Mouse (Mus musculus) left cerebral cortex, postnatal 36 days (tissue): Measurements from ENCODE around the gene Zbtb48. TPM values are rescaled to one million over a fixed set of nuclear protein-coding genes. Genes with fewer than 3 reads are reported as not detected.

Source experiments
- DNase-seq, 2 experiments: peaks; one replicate each; pipeline ENCODE4 v3.0.0; 2021 to 2022; ENCODE audit warnings: low spot score in 2 of 2, mixed read lengths in 1 of 2
- intact Hi-C: fragments of 180-260 bp; cut with DNase I; formaldehyde crosslinking; loops from one replicate; pipeline ENCODE4 v1.15.1; 2025
- total RNA-seq, 2 experiments: library from RNA; stranded (reverse); gene quantifications; 2 replicates each; pipeline ENCODE4 v1.2.3; 2021

Zbtb48 gene
- 10 to 100 TPM; 10.3 to 13.3 TPM for total RNA-seq

- intact Hi-C loops = no loop called here
- peak; percentile 96 to 97 for DNase-seq
These were observed at the start of gene Zbtb48 for GRCm38 (mm10) chr4:152027524-152027923. Gene Zbtb48 (minus strand): TSS chr4:152027671.

GRCm38 (mm10) chr4:152077191-152077590 lies 49.7 kb upstream of the Zbtb48 start:
- intact Hi-C loops = no loop called here
- DNase-seq = no peak

GRCm38 (mm10) chr4:152074548-152074947 lies 47.1 kb upstream of the Zbtb48 start:
- no peak for DNase-seq
- intact Hi-C loops = no loop called here

- intact Hi-C loops = no loop called here
- no peak for DNase-seq
These were observed 46.2 kb upstream of the Zbtb48 start for GRCm38 (mm10) chr4:152073715-152074114.

- DNase-seq = no peak
- intact Hi-C loops = no loop called here
These were observed 45.2 kb upstream of the Zbtb48 start for GRCm38 (mm10) chr4:152072655-152073054.

- DNase-seq = no peak
- intact Hi-C loops = no loop called here
These were observed 44.7 kb upstream of the Zbtb48 start, which contains the start of gene Plekhg5 for GRCm38 (mm10) chr4:152072121-152072601. Gene Plekhg5 (plus strand): TSS chr4:152072498.

- intact Hi-C loops = no loop called here
- DNase-seq = no peak
These were observed 43.3 kb upstream of the Zbtb48 start for GRCm38 (mm10) chr4:152070494-152071396.

- intact Hi-C loops = no loop called here
- DNase-seq = no peak
These were observed 41.8 kb upstream of the Zbtb48 start for GRCm38 (mm10) chr4:152069245-152069644.

- no peak for DNase-seq
- intact Hi-C loops = no loop called here
These were observed 40.8 kb upstream of the Zbtb48 start for GRCm38 (mm10) chr4:152068166-152068724.

- intact Hi-C loops = no loop called here
- no peak for DNase-seq
These were observed 39.8 kb upstream of the Zbtb48 start for GRCm38 (mm10) chr4:152067280-152067679.

GRCm38 (mm10) chr4:152062390-152063110 lies 35.1 kb upstream of the Zbtb48 start:
- intact Hi-C loops = no loop called here
- DNase-seq = peak in 1 of 2 experiments; percentile 31

- intact Hi-C loops = no loop called here
- no peak for DNase-seq
These were observed 17.1 kb upstream of the Zbtb48 start for GRCm38 (mm10) chr4:152044609-152045008.

- intact Hi-C loops = no loop called here
- no peak for DNase-seq
These were observed 15.7 kb upstream of the Zbtb48 start for GRCm38 (mm10) chr4:152043171-152043570.

- intact Hi-C loops = no loop called here
- DNase-seq = no peak
These were observed 14.6 kb upstream of the Zbtb48 start for GRCm38 (mm10) chr4:152041924-152042641.

- no peak for DNase-seq
- intact Hi-C loops = loop anchor here (2.0 kb wide), 1 partner anchor 57 kb away; no protein-coding TSS in a partner anchor
These were observed 12.4 kb upstream of the Zbtb48 start for GRCm38 (mm10) chr4:152039831-152040310.

GRCm38 (mm10) chr4:152038985-152039830 lies 11.7 kb upstream of the Zbtb48 start, which contains the start of gene Nol9:
Gene Nol9 (plus strand): TSS chr4:152039321.
- peak; percentile 92 to 93 for DNase-seq
- intact Hi-C loops = loop anchor here (2.0 kb wide), 1 partner anchor 58 kb away; no protein-coding TSS in a partner anchor

GRCm38 (mm10) chr4:152038225-152038984 lies 10.9 kb upstream of the Zbtb48 start, which contains the start of gene Tas1r1:
Gene Tas1r1 (minus strand): TSS chr4:152038568.
- no peak for DNase-seq
- intact Hi-C loops = loop anchor here (2.0 kb wide), 1 partner anchor 58 kb away; no protein-coding TSS in a partner anchor
